Mouse (Mus musculus) lung, embryonic 14.5 days (tissue): ENCODE measurements around the gene Taf5. TPM values are rescaled to one million over a fixed set of nuclear protein-coding genes. Genes with fewer than 3 reads are reported as not detected.
A peak's percentile ranks its signal among the peaks of the same experiment; 100 is the strongest.

Experiments used
- ATAC-seq: fragments of 200-750 bp; cut with Nextera tagmentation; 2 replicates; pipeline ENCODE4 v1.8.0; 2017; ENCODE audit warnings: mild to moderate bottlenecking, moderate TSS enrichment, moderate library complexity; ENCODE audit not compliant: insufficient read depth
- DNase-seq: peaks from one replicate; pipeline ENCODE4 v3.0.0-alpha.2; 2015
- H3K27ac ChIP-seq: fragments of 300-500 bp; sonication (generic); 2 replicates; pipeline ENCODE4 v1.5.1; 2014; ENCODE audit warnings: low read depth, mild to moderate bottlenecking, moderate library complexity
- H3K27me3 ChIP-seq: fragments of 300-500 bp; sonication (generic); 2 replicates; pipeline ENCODE4 v1.6.1; 2014; ENCODE audit warnings: low read length, control low read depth; ENCODE audit not compliant: insufficient read depth
- H3K36me3 ChIP-seq: fragments of 300-500 bp; sonication (generic); 2 replicates; pipeline ENCODE4 v1.6.1; 2014; ENCODE audit warnings: control low read depth; ENCODE audit not compliant: insufficient read depth
- H3K4me1 ChIP-seq: fragments of 300-500 bp; sonication (generic); 2 replicates; pipeline ENCODE4 v1.6.1; 2014; ENCODE audit warnings: antibody characterized with exemption, control low read depth; ENCODE audit not compliant: insufficient read depth
- H3K4me2 ChIP-seq: fragments of 300-500 bp; sonication (generic); 2 replicates; pipeline ENCODE4 v1.6.1; 2014; ENCODE audit warnings: mild to moderate bottlenecking
- H3K4me3 ChIP-seq: fragments of 300-500 bp; sonication (generic); 2 replicates; pipeline ENCODE4 v1.5.1; 2014; ENCODE audit warnings: low read depth, low read length
- H3K9ac ChIP-seq: fragments of 300-500 bp; sonication (generic); 2 replicates; pipeline ENCODE4 v1.6.1; 2014
- H3K9me3 ChIP-seq: fragments of 300-500 bp; sonication (generic); 2 replicates; pipeline ENCODE4 v1.6.1; 2016; ENCODE audit warnings: low read depth, low read length, control low read depth
- CTCF ChIP-seq: IDR thresholded peaks from 2 replicates; pipeline ENCODE4 v1.5.1; 2016; ENCODE audit warnings: antibody characterized with exemption, low read depth
- WGBS: fragments of 180-500 bp; shearing (Covaris S2); extraction: QIAGEN DNeasy Blood & Tissue Kit; methylation state at CpG from one replicate; pipeline ENCODE4 v1.1.7; 2014; 5-methylcytosine and 5-hydroxymethylcytosine counted together
- polyA plus RNA-seq: library from polyadenylated mRNA; unstranded; fragments of >200 nt; fragmentation: Nextera tagmentation; extraction: Ambion mirVana; gene quantifications from 2 replicates; pipeline ENCODE4 v1.2.1, GENCODE M21; 2014

Taf5 gene
- polyA plus RNA-seq, 1 experiment from 2014 or later = 9.7 TPM

DNA sequence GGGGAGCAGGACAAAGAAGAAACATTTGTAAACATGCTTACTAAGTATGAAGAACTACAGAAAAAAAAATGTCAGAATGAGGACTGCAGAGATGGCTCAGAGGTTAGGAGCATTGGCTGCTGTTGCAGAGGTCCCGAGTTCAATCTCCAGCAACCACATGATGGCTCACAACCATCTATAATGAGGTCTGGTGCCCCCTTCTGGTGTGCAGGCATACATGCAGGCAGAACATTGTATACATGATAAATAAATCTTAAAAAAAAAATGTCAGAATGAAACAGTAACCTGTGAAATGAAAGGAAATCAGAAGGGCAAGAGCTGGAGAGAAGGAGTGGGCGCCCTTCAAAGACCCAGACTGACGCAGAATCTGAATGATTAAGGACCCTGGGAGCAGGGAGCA lies 1.7 kb upstream of the Taf5 start:
- Histone ChIP-seq H3K36me3 (peaks cover 2% of the 10 kb centered on the region; the same call in 1 of the 2 replicates), H3K4me2 (no peak overlapping the region), H3K9me3 (no peaks in the 10 kb centered on the region), H3K4me1 (peaks cover 3% of the 10 kb centered on the region; the same call in 1 of the 2 replicates), H3K9ac (no peak overlapping the region), H3K27ac (no peak overlapping the region), H3K27me3 (no peaks in the 10 kb centered on the region), H3K4me3 (no peak overlapping the region)
- peak; percentile 35 for TF ChIP-seq CTCF
- no peak for ATAC-seq
- WGBS = 85% methylated on average over 3 of the region's 3 CpGs
- no peak for DNase-seq

DNA sequence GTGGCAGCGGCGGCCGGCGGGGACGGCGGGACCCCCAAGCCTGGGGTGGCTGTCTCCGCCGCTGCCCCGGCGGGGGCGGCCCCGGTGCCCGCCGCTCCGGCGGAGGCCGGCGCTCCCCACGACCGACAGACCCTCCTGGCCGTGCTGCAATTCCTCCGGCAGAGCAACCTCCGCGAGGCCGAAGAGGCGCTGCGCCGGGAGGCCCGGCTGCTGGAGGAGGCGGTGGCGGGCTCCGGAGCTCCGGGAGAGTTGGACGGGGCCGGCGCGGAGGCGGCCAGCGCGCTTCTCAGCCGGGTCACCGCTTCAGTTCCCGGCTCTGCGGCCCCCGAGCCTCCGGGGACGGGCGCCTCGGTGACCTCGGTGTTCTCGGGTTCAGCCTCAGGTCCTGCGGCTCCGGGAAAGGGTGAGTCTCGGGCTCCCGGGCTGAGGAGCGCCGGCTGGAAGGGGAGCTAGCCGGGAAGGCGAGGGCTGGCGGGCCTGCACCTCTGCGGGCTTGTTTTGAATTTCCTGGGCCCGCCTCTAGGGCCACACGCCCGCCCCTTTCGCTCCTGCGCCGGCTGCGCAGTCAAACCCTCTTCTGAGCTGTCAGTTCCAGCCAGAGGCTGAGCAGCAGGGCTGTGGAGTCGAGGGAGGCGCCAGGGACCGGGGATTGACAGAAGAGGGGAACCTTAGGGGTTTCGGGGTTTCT lies 522 bp downstream of the Taf5 start:
- 0% methylated on average over 62 of the region's 72 CpGs for WGBS
- H3K9me3 ChIP-seq = no peaks in the 10 kb centered on the region
- peak overlapping the region; percentile 88 for H3K9ac ChIP-seq
- peak; percentile 93 for DNase-seq
- peaks cover 24% of the 10 kb centered on the region for H3K36me3 ChIP-seq
- H3K4me2 ChIP-seq = peak overlapping the region; percentile 80
- peaks cover 3% of the 10 kb centered on the region; the same call in 1 of the 2 replicates for H3K4me1 ChIP-seq
- H3K4me3 ChIP-seq = peak overlapping the region; percentile 99
- peak; percentile 95 for ATAC-seq
- H3K27ac ChIP-seq = peak overlapping the region; percentile 88
- H3K27me3 ChIP-seq = no peaks in the 10 kb centered on the region
- no peak; the same call in 1 of the 2 replicates for TF ChIP-seq CTCF

DNA sequence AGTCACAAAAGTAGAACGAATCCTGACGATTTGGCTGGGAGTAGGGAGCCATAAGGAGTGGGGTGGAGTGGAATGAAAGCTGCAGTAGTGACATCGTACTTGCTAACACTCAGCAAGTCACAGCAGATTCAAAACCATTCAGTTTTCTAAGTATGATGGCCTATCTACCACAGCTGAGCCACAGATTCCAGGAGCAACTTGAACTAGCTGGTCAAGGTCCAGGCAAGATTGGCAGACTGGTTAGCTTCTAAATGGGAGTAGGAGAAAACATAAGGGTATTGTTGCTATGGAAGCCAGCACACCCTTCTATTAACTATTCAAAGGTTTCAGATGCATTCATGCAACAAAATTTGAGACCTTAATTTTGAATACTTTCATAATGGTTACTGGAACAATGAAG lies 20.7 kb downstream of the Taf5 start:
- DNase-seq = no peak
- Histone ChIP-seq H3K36me3 (peaks cover 42% of the 10 kb centered on the region), H3K27me3 (no peaks in the 10 kb centered on the region), H3K9me3 (no peaks in the 10 kb centered on the region), H3K9ac (no peak overlapping the region), H3K27ac (no peak overlapping the region), H3K4me1 (peaks cover 4% of the 10 kb centered on the region; the same call in 1 of the 2 replicates), H3K4me2 (no peak overlapping the region), H3K4me3 (no peak overlapping the region)
- ATAC-seq = no peak
- WGBS = 86% methylated on average over 3 of the region's 3 CpGs
- no peak for TF ChIP-seq CTCF

DNA sequence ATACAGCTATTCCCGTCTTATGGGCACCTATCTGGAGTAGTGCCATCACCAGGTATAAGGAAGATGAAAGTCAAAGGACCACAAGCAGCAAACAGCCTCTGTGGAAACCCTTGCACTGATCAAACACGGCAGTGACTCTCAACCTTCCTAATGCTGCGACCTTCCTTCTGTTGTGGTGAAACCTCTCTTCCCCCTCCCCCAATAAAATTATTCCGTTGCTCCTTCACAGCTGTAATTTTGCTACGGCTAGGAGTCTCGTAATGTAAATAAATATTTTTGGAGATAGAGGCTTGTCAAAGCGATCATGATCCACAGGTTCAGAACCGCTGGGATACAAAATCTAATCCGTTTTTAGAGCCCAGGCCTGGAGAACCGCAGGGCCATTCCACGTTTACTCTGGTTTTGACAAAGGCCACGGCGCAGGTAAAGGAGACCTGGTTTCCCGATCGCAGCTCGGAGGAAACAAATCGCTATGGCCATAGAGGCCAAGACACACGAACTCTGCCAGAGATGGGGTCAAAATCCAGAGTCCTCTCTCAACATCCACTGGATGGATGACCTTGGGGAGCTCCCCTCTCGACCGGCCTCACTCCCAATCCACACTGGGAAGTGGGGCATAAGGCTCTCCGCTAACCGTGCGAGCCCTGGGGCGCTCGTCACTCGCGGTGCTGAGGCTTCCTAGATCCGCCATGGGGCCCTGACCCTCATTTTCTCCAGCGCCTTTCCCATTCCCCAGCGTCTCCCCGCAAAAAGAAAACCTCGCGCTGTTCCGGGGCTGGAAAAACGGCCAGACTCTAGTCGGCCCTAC lies 22.4 kb downstream of the Taf5 start:
- H3K4me3 ChIP-seq = peak overlapping the region; percentile 98
- peak overlapping the region; percentile 76 for H3K4me2 ChIP-seq
- no peaks in the 10 kb centered on the region for H3K9me3 ChIP-seq
- H3K36me3 ChIP-seq = peaks cover 38% of the 10 kb centered on the region
- 2% methylated on average over 36 of the region's 36 CpGs for WGBS
- peak overlapping the region; percentile 98 for H3K9ac ChIP-seq
- DNase-seq (no peak), ATAC-seq (peak; percentile 75)
- no peaks in the 10 kb centered on the region for H3K27me3 ChIP-seq
- peaks cover 4% of the 10 kb centered on the region; the same call in 1 of the 2 replicates for H3K4me1 ChIP-seq
- no peak for TF ChIP-seq CTCF
- H3K27ac ChIP-seq = peak overlapping the region; percentile 79

DNA sequence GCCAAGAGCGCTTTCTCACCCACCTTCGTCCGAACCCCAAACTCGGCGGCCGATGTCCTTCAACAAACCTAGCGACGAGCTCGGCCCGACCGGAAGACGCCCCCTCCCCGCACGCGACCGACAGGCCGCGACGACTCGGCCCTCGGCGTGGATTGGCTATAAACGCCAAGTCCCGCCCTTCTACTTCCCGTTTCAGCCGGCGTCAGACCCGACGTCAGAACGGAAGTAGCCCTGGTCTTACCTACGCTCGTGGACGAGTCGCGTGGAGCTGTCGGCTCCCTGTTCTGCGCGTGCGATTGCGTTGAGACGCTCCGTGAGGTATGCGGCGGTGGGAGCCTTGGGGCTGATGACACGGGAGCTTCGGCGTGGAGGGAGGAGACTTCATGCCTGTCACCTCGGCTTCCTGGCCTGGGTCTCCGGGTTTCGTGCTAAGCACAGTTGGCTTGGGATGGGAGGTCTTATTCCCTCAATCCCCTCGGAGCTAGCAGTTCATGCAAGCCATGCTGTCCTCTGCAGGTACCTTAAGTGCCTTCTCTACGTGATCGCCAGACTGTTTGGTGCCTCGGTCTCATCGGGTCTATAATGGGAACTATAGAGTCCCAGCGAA lies 23.1 kb downstream of the Taf5 start, which contains the start of the genes Usmg5 and Pdcd11:
Usmg5 (minus strand) TSS at position 98 of the 607 bp plus-strand sequence.
Pdcd11 (plus strand) TSS at position 219 of the 607 bp plus-strand sequence.
- no peak for TF ChIP-seq CTCF
- Histone ChIP-seq H3K36me3 (peaks cover 38% of the 10 kb centered on the region), H3K4me3 (peak within 1 kb of the TSS; percentile 98), H3K4me2 (peak within 1 kb of the TSS; percentile 80), H3K9me3 (no peaks in the 10 kb centered on the region), H3K27me3 (no peaks in the 10 kb centered on the region), H3K27ac (peak within 1 kb of the TSS; percentile 79), H3K9ac (peak within 1 kb of the TSS; percentile 98), H3K4me1 (peaks cover 4% of the 10 kb centered on the region; the same call in 1 of the 2 replicates)
- ATAC-seq = peak; percentile 99
- DNase-seq = peak; percentile 98
- WGBS = under 1% methylated on average over 56 of the region's 56 CpGs

DNA sequence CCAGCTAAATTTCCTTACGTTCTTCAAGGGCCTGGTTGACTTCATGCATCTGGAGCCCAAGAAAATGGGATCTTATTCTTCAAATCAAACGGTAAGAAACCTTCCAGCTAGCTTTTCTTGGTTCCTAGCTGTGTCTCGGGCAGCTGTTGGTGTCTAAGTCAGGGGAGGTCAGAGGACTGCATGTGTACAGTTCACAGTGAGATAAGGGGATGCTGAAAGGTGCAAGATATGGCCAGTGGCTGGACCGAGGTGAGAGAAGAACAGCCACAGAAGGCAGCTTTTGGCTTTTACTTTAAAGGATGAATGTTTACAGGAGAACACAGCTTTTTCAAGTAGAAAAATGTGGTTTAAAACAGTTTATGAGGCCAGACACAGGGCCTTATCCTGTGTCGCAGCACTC lies 33.5 kb downstream of the Taf5 start:
- Histone ChIP-seq H3K4me3 (no peak overlapping the region), H3K9me3 (no peaks in the 10 kb centered on the region), H3K4me1 (no peaks in the 10 kb centered on the region), H3K27me3 (no peaks in the 10 kb centered on the region), H3K27ac (no peak overlapping the region), H3K4me2 (no peak overlapping the region), H3K36me3 (peaks cover 93% of the 10 kb centered on the region), H3K9ac (no peak overlapping the region)
- no peak for DNase-seq
- ATAC-seq = no peak
- WGBS = 85% methylated on average over 5 of the region's 5 CpGs
- TF ChIP-seq CTCF = no peak
